In the genomic region with DNA sequence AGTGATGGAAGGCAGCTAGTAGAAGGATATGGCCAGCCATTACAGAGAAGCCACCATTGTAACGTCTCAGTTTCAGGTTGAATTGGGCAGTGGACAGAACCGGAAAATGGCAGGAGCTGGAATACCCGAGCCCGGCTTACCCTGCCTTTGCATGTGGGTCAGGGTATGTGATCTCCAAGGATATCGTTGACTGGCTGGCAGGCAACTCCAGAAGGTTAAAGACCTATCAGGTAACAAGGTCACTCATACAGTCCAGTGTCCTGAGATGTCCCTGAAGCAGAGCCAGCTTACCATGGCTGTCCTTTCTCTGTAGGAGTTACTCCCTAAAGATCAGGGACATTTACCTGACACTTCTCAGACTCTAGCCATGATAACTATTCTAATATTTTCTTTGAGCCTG, we compare ENCODE assay signal across 23 mouse cellular contexts. TPM values are rescaled to one million over a fixed set of nuclear protein-coding genes. Genes with fewer than 3 reads are reported as not detected.
A peak's percentile ranks its signal among the peaks of the same experiment; 100 is the strongest.
DNase-seq lines count a peak whose midpoint lies in the region; TF ChIP-seq lines count a peak whose summit lies in the region.
"Had no signal": no experiment of that assay in that cellular context is flagged by ENCODE, and none has a peak within 500 bp of the region (broad histone marks: within the 10 kb centered on the region; RNA-seq: fewer than 3 reads in every experiment).

No protein-coding gene starts in this region.

- no peak overlapping the region; the same call in 1 of the 2 replicates for H3K4me3 ChIP-seq in gastrocnemius, adult 2 months
- H3K4me3 ChIP-seq: embryonic facial prominence, embryonic 10.5 days; embryonic facial prominence, embryonic 13.5 days; erythroblast, embryonic 14.5 days; forebrain, embryonic 12.5 days; forebrain, embryonic 15.5 days had no signal

- intact Hi-C loops in gastrocnemius, adult 2 months (cut with DNase I) = loop anchor here (1.0 kb wide), 1 partner anchor 40 kb away; no protein-coding TSS in a partner anchor
- intact Hi-C loops in gastrocnemius, postnatal 14 days (cut with DNase I; ENCODE audit: low total_unique reads) = no loop called here
- intact Hi-C loops in heart, postnatal 25 days (cut with DNase I) = no loop called here

- TF ChIP-seq CTCF in gastrocnemius, adult 2 months (IDR thresholded peaks at IDR 0.05) = no peak

- peak; percentile 9 for DNase-seq in adrenal gland, postnatal 14 days
- no peak for DNase-seq in adrenal gland, adult 2 months
- DNase-seq in gastrocnemius, adult 2 months = peak; percentile 83
- DNase-seq in gastrocnemius, postnatal 14 days = peak; percentile 46
- DNase-seq in skeletal muscle tissue, adult 2 months (ENCODE audit: low read depth, low spot score) = peak; percentile 85
- DNase-seq in heart, postnatal 25 days (ENCODE audit: low spot score) = no peak
- no peak for DNase-seq in cerebellum, adult 9-11 months
- DNase-seq: adrenal gland, adult 8-10 months; adrenal gland, postnatal 36 days; cerebellum, adult 2 months; cerebellum, postnatal 10 days; cerebellum, postnatal 36 days; embryo, embryonic 11 days; heart, adult 11 months; heart, postnatal 4 days; kidney, adult 2 months had no signal

- peak overlapping the region; percentile 83 for H3K27ac ChIP-seq in gastrocnemius, adult 2 months
- H3K27ac ChIP-seq: embryonic facial prominence, embryonic 10.5 days; embryonic facial prominence, embryonic 13.5 days; forebrain, embryonic 12.5 days; forebrain, embryonic 15.5 days; hindbrain, embryonic 14.5 days; hindbrain, postnatal 0 days had no signal

RNA-seq across cellular contexts. Expression of gene B3galnt2, which starts 40.8 kb away (rescaled TPM):
- 19.2 and 21.1 TPM in 2 replicates for total RNA-seq in adrenal gland, postnatal 14 days (2021)
- 10 to 100 TPM; 18.5 to 22.5 TPM for total RNA-seq in adrenal gland, adult 2 months (2021)
- 37.5 and 51.4 TPM in 2 replicates for polyA plus RNA-seq in adrenal gland, adult 2 months (2012; rRNA removed)
- 10 to 100 TPM; 88.5 to 89.4 TPM for total RNA-seq in gastrocnemius, adult 2 months (2021)
- total RNA-seq in gastrocnemius, postnatal 14 days (2021) = 10 to 100 TPM; 35.9 to 40.2 TPM
- 10 to 100 TPM; 24.5 to 25.2 TPM for total RNA-seq in heart, postnatal 25 days (2021)

RNA-seq across cellular contexts. Expression of gene Tbce, which starts 44.4 kb away (rescaled TPM):
- total RNA-seq in adrenal gland, postnatal 14 days (2021) = 34.2 and 44.2 TPM in 2 replicates
- 10 to 100 TPM; 35.2 to 45.3 TPM for total RNA-seq in adrenal gland, adult 2 months (2021)
- polyA plus RNA-seq in adrenal gland, adult 2 months (2012; rRNA removed) = 5.4 and 8.4 TPM in 2 replicates
- 10 to 100 TPM; 16.6 to 18.9 TPM for total RNA-seq in gastrocnemius, adult 2 months (2021)
- total RNA-seq in gastrocnemius, postnatal 14 days (2021) = 10 to 100 TPM; 17.6 to 19.2 TPM
- total RNA-seq in heart, postnatal 25 days (2021) = 10 to 100 TPM; 16.2 to 21.3 TPM

Comparison
In these comparisons a context has a peak if more than half of its experiments do, and no peak if none do; other contexts are left out.
1. DNase-seq: peak in adrenal gland, postnatal 14 days (single experiment), gastrocnemius, adult 2 months (single experiment), gastrocnemius, postnatal 14 days (single experiment) and skeletal muscle tissue, adult 2 months (single experiment); none in adrenal gland, adult 2 months (single experiment), heart, postnatal 25 days (single experiment) and cerebellum, adult 9-11 months (single experiment).